Mouse (Mus musculus) activated CD4-positive, CD25-positive, alpha-beta regulatory T cell, adult 4 months (primary cell): Measurements from ENCODE around the gene Gm10663. TPM values are rescaled to one million over a fixed set of nuclear protein-coding genes. Genes with fewer than 3 reads are reported as not detected.

Experiments used
- ATAC-seq: one replicate; pipeline ENCODE4 v1.8.0; 2017
- polyA plus RNA-seq, 2 experiments: library from polyadenylated mRNA; unstranded; fragments of 100-300 nt; shearing (Covaris generic); gene quantifications; one replicate each; pipeline ENCODE4 v1.2.1; 2017

The Gm10663 gene
- polyA plus RNA-seq, 2 experiments from 2014 or later, result not detected

- ATAC-seq, result no peak
Measured at GRCm38 (mm10) chr8:65087711-65088110, 12.9 kb downstream of the Gm10663 start.

GRCm38 (mm10) chr8:65088120-65088519, 13.3 kb downstream of the Gm10663 start:
- ATAC-seq, result no peak

GRCm38 (mm10) chr8:65089781-65090180, 14.9 kb downstream of the Gm10663 start:
- no peak for ATAC-seq

GRCm38 (mm10) chr8:65097760-65098415, 23.1 kb downstream of the Gm10663 start:
- no peak for ATAC-seq

- ATAC-seq, result no peak
Measured at GRCm38 (mm10) chr8:65099735-65100134, 24.9 kb downstream of the Gm10663 start.

GRCm38 (mm10) chr8:65103632-65104031, 28.8 kb downstream of the Gm10663 start:
- ATAC-seq, result no peak

GRCm38 (mm10) chr8:65104041-65104440, 29.2 kb downstream of the Gm10663 start:
- no peak for ATAC-seq

GRCm38 (mm10) chr8:65107936-65108718, 33.3 kb downstream of the Gm10663 start:
- ATAC-seq, result no peak

- no peak for ATAC-seq
Measured at GRCm38 (mm10) chr8:65108936-65109335, 34.1 kb downstream of the Gm10663 start.

- no peak for ATAC-seq
Measured at GRCm38 (mm10) chr8:65110285-65110691, 35.5 kb downstream of the Gm10663 start.

GRCm38 (mm10) chr8:65112092-65112491, 37.3 kb downstream of the Gm10663 start:
- no peak for ATAC-seq

- ATAC-seq, result no peak
Measured at GRCm38 (mm10) chr8:65126014-65126413, 51.2 kb downstream of the Gm10663 start.

GRCm38 (mm10) chr8:65126454-65126853, 51.6 kb downstream of the Gm10663 start:
- ATAC-seq, result no peak

Other genes starting within 250 kb of the Gm10663 start
- gene Klhl2, start 225.0 kb upstream of the Gm10663 start, polyA plus RNA-seq, result 1 to 10 TPM; 4.6 to 6.3 TPM
- 10 to 100 TPM; 56.5 to 65.3 TPM for gene Tmem192, start 127.8 kb upstream of the Gm10663 start, polyA plus RNA-seq
- gene Trim75, start 87.2 kb upstream of the Gm10663 start, polyA plus RNA-seq, result under 1 TPM in 1 of 2 experiments, not detected in 1; 0.42 TPM
- not detected for gene Trim61, start 56.5 kb upstream of the Gm10663 start, polyA plus RNA-seq
- gene Trim60, start 56.4 kb upstream of the Gm10663 start, polyA plus RNA-seq, result not detected
- not detected for gene Apela, start 37.7 kb upstream of the Gm10663 start, polyA plus RNA-seq
- gene BC030870, start 54.5 kb downstream of the Gm10663 start, polyA plus RNA-seq, result under 1 TPM in 1 of 2 experiments, not detected in 1; 0.22 TPM